Mouse (Mus musculus) effector memory CD4-positive, alpha-beta T cell, adult 5 months (primary cell): ENCODE measurements around the gene Svs3b. TPM values are rescaled to one million over a fixed set of nuclear protein-coding genes. Genes with fewer than 3 reads are reported as not detected.

Source experiments
- polyA plus RNA-seq: library from polyadenylated mRNA; unstranded; fragments of 100-300 nt; shearing (Covaris generic); gene quantifications from one replicate; pipeline ENCODE4 v1.2.1, GENCODE M21; 2017

Svs3b gene
- polyA plus RNA-seq, result not detected

DNA sequence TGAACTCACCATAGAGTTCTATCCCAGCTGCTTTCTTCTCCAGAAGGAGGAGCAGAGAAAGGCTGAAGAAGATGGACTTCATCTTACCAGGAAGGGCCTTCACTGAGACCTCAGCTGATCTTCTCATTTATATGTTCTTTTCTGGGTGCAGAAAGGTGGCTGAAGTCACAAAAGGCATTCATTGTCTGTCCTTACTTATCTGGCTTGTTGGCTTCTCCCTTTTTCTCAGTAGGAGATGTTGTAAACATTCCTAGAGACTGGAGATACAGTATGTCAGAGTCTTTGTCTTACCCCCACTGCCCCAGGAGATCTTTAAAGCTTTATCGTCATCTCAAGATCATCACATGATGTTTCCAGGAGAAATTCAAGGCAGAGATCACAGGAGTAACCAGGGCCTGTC lies at the start of gene Svs3b:
Gene Svs3b, minus strand, starts transcription at position 101 of the 400 bp plus-strand sequence.

DNA sequence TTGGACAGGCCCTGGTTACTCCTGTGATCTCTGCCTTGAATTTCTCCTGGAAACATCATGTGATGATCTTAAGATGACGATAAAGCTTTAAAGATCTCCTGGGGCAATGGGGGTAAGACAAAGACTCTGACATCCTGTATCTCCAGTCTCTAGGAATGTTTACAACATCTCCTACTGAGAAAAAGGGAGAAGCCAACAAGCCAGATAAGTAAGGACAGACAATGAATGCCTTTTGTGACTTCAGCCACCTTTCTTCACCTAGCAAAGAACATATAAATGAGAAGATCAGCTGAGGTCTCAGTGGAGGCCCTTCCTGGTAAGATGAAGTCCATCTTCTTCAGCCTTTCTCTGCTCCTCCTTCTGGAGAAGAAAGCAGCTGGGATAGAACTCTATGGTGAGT lies 32.5 kb upstream of the Svs3b start, which contains the start of gene Svs3a:
Gene Svs3a, plus strand, starts transcription at position 301 of the 400 bp plus-strand sequence.

DNA sequence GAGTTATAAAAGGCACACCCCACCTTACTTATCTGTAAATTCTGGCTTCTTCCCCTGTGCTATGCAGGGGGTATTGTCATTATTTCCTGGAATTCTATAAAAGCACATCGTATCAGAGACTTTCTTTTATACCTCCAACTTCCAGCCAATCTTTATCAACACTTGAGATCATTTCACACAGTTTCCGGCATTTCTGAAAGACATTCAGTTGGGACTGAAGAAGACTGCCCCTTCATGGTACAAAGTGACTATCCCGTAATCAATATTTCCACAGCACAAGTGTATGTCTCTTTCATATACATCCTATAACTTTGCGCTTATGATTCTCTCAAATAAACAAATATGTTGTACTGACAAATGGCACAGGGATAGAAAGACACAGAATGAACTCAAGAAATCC lies 21.9 kb upstream of the Svs3b start, which contains the start of gene Svs4:
Gene Svs4, minus strand, starts transcription at position 101 of the 400 bp plus-strand sequence.

DNA sequence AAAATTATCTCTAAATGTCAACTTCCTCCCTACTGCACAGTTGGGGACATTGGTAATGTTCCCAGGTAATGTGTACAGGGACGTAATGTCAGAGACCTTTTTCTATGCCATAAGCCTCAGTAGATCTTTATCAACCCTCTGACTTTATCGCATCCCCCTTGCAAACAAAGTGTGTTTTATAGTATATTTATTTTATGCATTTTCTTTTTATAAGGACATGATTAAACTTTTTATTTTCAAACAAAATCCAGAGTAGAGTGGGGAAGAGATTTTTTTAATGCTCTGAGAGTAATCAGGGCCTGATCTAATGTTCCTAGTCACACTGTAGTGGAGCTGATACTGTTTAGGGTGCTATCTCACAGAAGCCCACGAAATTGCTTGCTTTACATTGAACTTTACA lies 18.1 kb downstream of the Svs3b start, which contains the start of gene Svs2:
Gene Svs2, minus strand, starts transcription at position 101 of the 400 bp plus-strand sequence.

DNA sequence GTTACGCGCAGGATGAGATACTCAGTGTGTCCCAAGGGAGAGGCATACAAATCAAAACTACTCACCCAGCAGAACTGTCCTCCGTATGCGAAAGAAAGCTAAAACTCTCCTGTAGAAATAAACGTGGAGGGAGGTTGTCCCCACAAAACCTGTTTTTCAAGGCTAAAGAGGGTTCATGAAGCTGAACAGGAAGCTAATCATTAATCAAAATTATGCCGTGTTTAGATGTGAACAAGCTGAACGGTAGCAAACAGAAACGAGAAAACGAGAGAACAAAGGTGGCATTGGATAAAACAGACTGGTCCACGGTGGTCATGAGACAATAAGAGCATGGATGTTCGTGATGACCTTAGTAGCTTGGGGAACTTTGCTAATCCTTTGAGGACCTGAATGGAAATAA lies 34.9 kb downstream of the Svs3b start, which contains the start of gene Wfdc15b:
Gene Wfdc15b, minus strand, starts transcription at position 139 of the 400 bp plus-strand sequence.

Other genes starting within 250 kb of the Svs3b start
- gene Pabpc1l, start 231.2 kb downstream of the Svs3b start, polyA plus RNA-seq, result not detected
- gene Stk4, start 186.3 kb downstream of the Svs3b start, polyA plus RNA-seq, result 364 TPM
- gene Tomm34, start 185.5 kb downstream of the Svs3b start, polyA plus RNA-seq, result 133 TPM
- not detected for gene Kcns1, start 85.5 kb downstream of the Svs3b start, polyA plus RNA-seq
- gene Wfdc5, start 73.9 kb downstream of the Svs3b start, polyA plus RNA-seq, result not detected
- gene Wfdc12, start 66.0 kb downstream of the Svs3b start, polyA plus RNA-seq, result not detected
- gene Wfdc15a, start 56.5 kb downstream of the Svs3b start, polyA plus RNA-seq, result not detected
- not detected for gene Wfdc15b, start 35.0 kb downstream of the Svs3b start, polyA plus RNA-seq
- not detected for gene Svs2, start 18.2 kb downstream of the Svs3b start, polyA plus RNA-seq
- not detected for gene Svs4, start 21.8 kb upstream of the Svs3b start, polyA plus RNA-seq
- not detected for gene Svs3a, start 32.6 kb upstream of the Svs3b start, polyA plus RNA-seq
- gene Svs6, start 60.1 kb upstream of the Svs3b start, polyA plus RNA-seq, result not detected
- not detected for gene Svs5, start 76.1 kb upstream of the Svs3b start, polyA plus RNA-seq
- gene Slpi, start 132.5 kb upstream of the Svs3b start, polyA plus RNA-seq, result 9.0 TPM
- gene Rbpjl, start 146.5 kb upstream of the Svs3b start, polyA plus RNA-seq, result not detected
- not detected for gene Matn4, start 148.5 kb upstream of the Svs3b start, polyA plus RNA-seq
- gene Sdc4, start 187.2 kb upstream of the Svs3b start, polyA plus RNA-seq, result 0.64 TPM
- 81.1 TPM for gene Sys1, start 200.3 kb upstream of the Svs3b start, polyA plus RNA-seq
- 6.5 TPM for gene Gm20458, start 204.3 kb upstream of the Svs3b start, polyA plus RNA-seq
- gene Trp53tg5, start 217.1 kb upstream of the Svs3b start, polyA plus RNA-seq, result not detected
- 2.6 TPM for gene Dbndd2, start 229.5 kb upstream of the Svs3b start, polyA plus RNA-seq
- gene Pigt, start 240.9 kb upstream of the Svs3b start, polyA plus RNA-seq, result 16.2 TPM